Comparison of ENCODE assay signal across 1 mouse cellular context in genomic region chr11:84016147-84016809, GRCm38 (mm10).
A peak's percentile ranks its signal among the peaks of the same experiment; 100 is the strongest.
TF ChIP-seq lines count a peak whose summit lies in the region.

No protein-coding gene starts in this region.

TF ChIP-seq in MEL, 35 proteins besides CTCF, POLR2A, EP300 and RAD21 (continued from another document):
- no peak for TF ChIP-seq GABPA (IDR thresholded peaks at IDR 0.05; ENCODE audit: low read depth, low read length)
- no peak for TF ChIP-seq BHLHE40 (IDR thresholded peaks at IDR 0.05; ENCODE audit: borderline replicate concordance, low read depth, low read length)
- no peak for TF ChIP-seq NELFE (IDR thresholded peaks at IDR 0.05; ENCODE audit: low read depth, low read length)
- TF ChIP-seq ZKSCAN1 (IDR thresholded peaks at IDR 0.05; ENCODE audit: low read depth, low read length) = no peak
- peak; percentile 58; the same call in 1 of the 2 replicates for TF ChIP-seq GATA1 (IDR thresholded peaks at IDR 0.05; ENCODE audit: low read depth, low read length)
- TF ChIP-seq TCF12 (IDR thresholded peaks at IDR 0.05; ENCODE audit: low read depth, low read length) = peak; percentile 45; the same call in 1 of the 2 replicates
- TF ChIP-seq RCOR1 (IDR thresholded peaks at IDR 0.05; ENCODE audit: low read depth, low read length) = peak; percentile 92
- no peak for TF ChIP-seq ZC3H11A (IDR thresholded peaks at IDR 0.05; ENCODE audit: low read depth, low read length)
- no peak for TF ChIP-seq KAT2A (conservative IDR thresholded peaks at IDR 0.05; ENCODE audit: low read depth, low read length)
- TF ChIP-seq ETS1 (IDR thresholded peaks at IDR 0.05; ENCODE audit: low read depth, low read length) = no peak
- no peak for TF ChIP-seq HCFC1 (IDR thresholded peaks at IDR 0.05; ENCODE audit: low read depth, low read length)
- no peak for TF ChIP-seq CHD1 (IDR thresholded peaks at IDR 0.05; ENCODE audit: low read depth, low read length)
- TF ChIP-seq SIN3A (IDR thresholded peaks at IDR 0.05; ENCODE audit: low read length) = no peak
